Mouse (Mus musculus) heart, postnatal 25 days (tissue): ENCODE results near the gene Pbx3. TPM values are rescaled to one million over a fixed set of nuclear protein-coding genes. Genes with fewer than 3 reads are reported as not detected.

Source experiments
- DNase-seq: peaks from one replicate; pipeline ENCODE4 v3.0.0; 2022; ENCODE audit warnings: low spot score
- intact Hi-C: fragments of 180-260 bp; cut with DNase I; formaldehyde crosslinking; loops from one replicate; pipeline ENCODE4 v1.15.1; 2025
- total RNA-seq, 2 experiments: library from RNA; stranded (reverse); gene quantifications; 2 replicates each; pipeline ENCODE4 v1.2.3; 2021

Pbx3 gene
- total RNA-seq, 2 experiments from 2014 or later = 8.1 to 8.2 TPM

DNA sequence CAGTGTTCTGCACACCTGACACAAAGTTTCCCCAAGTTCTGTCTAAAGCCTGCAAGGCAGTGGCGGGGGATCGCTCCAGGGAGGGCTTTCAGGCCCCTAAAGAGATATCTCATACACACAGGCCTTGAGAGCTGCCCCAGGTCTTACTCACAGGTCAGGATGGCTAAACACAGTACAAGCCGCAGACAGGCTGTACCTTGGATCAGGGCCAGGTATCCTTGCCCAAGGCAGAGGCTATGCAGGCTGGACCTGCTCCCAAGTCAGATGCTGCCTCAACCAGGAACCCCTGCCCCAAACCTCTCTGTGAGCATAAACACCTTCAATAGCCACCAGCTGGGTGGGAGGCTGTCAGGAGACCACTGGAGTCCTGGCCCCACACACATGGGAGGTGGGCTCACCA is 215.2 kb downstream of the Pbx3 start:
- DNase-seq = no peak
- intact Hi-C loops = no loop called here

DNA sequence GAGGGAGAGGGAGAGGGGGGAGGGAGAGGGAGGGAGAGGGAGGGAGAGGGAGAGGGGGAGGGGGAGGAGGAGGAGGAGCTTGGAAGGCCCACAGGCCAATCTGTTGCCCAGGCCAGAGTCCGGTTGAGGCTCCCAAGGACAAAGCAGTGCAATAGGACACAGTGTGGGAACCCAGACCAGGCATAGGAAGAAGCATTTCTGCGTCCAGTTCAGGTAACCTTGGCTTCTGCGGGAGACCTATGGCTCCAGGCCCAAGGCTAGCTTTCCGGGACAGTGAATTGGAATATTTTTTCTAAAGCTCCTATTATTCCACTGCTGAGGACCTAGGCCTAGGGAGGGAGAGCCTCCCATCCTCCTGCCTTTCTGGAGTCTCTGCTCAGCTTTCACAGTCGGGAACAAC is 218.1 kb downstream of the Pbx3 start:
- DNase-seq = no peak
- intact Hi-C loops = no loop called here

DNA sequence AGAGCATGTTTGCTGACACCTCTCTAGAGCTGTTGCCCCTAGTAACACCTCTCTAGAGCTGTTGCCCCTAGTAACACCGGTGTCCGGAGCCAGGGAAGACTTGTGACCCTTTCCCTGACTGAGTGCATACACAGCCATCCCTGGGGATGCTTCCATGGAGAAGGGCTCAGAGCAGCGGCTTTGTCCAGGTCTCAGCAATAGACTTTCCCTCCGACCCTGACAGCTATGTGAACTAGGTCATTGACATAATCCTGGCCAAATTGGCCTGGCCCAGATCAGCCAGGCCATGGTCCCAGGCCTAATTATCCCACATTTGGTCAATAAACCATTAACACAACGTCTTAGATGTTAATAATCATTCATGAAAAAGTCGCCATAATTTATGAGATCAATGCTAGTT is 219.6 kb downstream of the Pbx3 start:
- no peak for DNase-seq
- intact Hi-C loops = no loop called here

DNA sequence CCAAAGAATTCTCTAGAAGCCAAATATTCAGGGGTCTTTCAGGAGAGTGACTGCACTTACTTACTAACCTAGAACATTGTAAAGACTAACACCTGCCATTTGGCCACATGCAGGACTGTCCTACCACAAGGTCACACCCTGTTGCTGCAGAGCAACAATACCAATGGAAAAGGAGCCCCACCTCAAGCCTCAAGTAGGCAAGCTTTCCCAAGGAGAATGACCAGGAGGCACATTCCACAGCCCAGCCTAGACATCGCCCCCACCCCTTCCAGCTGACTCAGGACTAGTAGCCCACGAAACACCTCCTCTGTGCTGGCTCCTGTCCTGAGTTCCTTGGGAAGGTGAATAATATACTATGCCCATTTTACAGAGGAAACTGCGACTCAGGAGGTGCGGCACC is 222.4 kb downstream of the Pbx3 start:
- intact Hi-C loops = no loop called here
- no peak for DNase-seq

DNA sequence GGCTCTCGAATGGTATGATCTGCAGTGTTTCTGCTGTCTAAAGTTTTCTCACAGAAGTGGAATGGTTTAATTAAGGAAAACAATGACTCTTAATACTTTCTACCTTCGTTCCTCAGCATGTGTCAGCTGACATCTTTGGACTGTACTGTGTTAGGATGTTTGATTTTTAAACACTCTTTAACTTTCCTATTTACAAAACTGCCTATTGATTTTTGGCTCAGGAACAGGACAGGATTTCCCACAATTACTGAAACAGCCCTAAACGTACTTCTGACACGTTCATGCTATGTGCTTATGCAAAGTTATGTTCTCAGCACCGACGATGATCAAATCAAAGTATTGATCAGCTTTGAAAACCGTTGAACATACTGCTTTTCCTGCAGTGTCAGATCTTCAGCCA is 224.7 kb downstream of the Pbx3 start:
- intact Hi-C loops = no loop called here
- no peak for DNase-seq

DNA sequence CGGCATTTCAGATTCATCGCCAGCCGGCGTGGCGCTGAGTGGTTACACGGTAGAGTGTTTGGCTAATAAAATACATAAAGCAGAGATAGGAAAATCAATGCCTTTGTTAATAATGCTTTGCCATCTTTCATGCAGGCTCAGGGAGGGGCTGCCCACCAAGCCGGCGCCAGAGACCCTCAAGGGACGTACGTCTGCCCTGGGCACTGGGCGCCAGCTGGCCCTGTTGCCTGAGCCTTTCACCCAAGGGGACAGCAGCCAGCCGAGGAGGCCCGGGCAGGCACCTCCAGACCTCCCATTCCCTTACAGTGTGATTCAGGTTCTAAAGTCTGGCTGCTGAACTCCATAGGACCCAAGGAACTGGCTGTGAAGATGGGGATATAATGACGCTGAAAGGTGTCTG is 225.5 kb downstream of the Pbx3 start:
- intact Hi-C loops = no loop called here
- DNase-seq = no peak

DNA sequence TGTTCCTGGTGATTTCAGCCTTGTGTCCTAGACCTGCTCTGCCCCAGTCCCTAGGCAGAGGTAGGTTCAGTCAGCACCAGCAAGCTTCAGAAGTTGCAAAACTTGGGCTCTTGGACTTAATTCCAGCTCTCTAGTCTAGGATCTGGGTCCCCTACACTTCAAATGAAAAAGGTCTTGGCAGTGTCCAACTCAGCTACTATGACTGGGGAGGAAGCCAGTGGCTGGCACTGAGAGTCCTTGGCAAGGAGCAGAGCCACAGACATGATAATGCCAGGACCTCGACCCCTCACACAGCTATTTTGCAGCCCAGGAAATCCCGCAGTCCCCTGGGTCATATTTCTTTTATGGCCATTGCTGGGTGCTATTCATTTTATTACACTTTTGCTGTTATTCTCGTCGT is 225.9 kb downstream of the Pbx3 start:
- no peak for DNase-seq

DNA sequence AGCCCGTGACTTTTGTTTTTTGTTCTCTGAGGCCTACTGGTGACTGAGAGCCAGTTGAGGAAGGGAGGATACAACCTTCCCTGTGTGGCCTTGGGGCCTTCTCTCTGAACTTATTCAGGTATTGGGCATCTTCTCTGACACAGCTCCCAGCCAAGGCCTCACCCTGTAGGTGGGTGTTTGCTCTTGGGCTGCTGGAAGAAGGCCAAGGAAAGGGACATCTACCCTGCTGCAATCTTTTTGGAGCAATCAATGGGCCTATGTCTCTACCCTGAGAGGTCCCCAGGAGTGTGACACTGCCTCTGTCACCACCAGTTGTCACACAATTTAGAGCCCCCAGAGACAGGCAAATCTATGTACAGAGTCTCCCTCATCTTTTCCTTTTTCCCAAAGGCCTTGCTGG is 226.5 kb downstream of the Pbx3 start:
- DNase-seq = no peak
- intact Hi-C loops = no loop called here

More for the DNA sequence above, 225.9 kb downstream of the Pbx3 start:
- intact Hi-C loops = no loop called here

DNA sequence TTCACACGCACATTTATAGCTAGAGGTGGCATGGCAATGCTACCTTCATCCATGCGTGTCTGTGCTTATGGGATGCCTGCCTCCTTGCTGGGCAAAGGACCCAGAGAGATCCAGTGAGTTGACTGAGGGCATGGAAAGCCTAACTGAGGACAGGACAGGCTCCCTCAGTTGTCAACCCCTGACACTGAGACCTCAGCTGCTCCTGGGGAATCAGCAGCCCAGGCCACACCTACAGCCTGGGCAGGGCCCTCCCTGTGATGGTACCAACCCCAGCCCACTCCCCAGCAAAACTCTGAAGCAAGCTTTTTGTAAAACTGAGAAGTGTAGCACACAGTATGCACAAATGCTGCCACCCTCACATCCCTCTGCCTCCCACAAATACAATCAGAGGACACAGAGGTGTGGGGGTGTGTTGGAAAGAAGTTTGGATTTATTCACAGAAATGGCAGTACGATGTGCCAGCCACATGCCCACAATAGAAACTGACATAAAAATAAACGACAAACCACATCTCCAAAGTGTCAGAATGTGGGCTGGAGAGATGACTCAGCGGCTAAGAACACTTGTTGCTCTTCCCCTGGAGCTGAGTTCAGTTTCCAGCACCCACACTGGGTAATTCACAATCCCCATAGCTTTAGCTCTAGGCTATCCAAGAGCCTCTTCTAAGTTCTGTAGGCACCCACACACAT is 233.3 kb downstream of the Pbx3 start:
- no peak for DNase-seq
- intact Hi-C loops = no loop called here

DNA sequence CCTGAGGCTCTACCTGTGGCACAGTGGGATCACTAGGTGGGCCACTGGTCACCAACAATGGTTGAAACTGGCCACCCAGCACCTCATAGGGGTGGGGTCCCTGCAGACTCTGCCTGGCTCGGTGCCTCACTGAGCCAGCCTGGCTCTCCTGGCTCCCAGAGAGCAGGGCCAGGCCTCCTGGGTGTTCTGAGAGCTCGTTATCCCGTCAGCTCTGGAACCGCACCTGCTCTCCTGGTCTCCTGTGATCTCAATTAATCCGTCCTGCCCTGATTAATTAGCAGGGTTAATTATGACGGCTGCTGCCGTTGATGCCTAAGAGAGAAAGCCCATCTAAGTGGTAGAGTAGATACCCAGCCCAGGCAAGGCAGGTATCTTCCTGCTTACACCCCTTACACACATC is 237.6 kb downstream of the Pbx3 start:
- DNase-seq = no peak
- intact Hi-C loops = no loop called here

DNA sequence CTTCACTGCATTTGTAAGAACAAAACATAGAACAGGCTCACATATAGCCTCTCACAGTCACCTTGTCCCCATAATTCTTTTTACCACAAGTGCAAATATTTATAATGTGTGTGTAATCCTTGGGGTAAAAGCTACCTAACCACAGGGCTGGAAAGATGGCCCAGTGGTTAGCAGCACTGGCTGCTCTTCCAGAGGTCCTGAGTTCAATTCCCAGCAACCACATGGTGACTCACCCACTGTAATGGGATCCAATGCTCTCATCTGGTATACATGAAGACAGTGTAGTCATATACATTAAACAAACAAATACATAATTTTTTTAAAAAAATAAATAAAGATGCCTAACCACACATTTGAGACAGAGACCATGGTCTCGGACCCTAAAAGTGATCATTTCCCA is 240.2 kb downstream of the Pbx3 start:
- DNase-seq = no peak
- intact Hi-C loops = no loop called here

DNA sequence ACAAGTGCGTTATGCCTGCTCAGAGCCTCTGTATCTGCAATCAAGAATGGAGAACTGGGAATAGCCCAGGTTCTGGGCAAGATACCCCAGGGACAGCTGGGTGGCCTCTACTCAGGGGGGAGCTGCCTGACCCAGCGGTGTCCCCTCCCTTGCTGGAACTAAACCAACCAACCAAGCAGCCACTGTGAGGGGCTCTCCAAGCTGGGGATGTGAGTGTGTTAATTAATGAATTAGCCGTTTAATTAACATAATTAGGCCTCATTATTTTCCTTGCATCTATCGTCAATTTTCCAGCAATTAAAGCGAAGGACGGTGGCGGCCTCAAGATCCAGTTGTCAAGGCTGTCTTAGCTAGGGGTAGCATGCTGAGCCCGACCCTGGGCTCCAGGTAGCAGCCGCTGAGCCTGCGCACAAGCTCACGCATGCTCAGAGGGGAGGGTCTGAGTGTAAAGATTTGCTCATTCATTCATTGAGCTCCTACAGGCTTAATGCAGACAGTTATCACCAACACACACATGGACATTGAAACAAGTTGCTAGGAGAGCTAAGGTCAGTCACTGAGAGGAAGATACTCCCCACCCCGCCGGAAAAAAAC is 243.2 kb downstream of the Pbx3 start:
- intact Hi-C loops = no loop called here
- DNase-seq = no peak

DNA sequence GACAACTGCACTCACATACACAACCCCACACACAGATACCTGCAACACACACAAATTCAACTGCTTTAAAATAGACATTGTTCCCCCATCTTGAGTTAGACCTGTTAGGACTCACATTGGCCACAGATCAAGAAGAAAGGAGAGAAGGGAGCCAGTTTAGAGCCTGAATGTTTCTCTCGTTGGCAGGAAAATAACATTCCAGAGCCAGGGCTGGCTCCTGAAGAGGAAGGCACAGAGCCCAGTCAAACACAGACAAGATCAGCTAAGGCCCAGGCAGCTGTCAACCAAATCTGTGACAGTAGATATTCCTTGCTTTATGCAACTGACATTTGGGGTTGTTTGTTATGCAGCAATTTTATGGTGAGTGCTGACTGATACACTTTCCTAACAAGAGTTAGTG is 245.1 kb downstream of the Pbx3 start:
- DNase-seq = no peak
- intact Hi-C loops = no loop called here

DNA sequence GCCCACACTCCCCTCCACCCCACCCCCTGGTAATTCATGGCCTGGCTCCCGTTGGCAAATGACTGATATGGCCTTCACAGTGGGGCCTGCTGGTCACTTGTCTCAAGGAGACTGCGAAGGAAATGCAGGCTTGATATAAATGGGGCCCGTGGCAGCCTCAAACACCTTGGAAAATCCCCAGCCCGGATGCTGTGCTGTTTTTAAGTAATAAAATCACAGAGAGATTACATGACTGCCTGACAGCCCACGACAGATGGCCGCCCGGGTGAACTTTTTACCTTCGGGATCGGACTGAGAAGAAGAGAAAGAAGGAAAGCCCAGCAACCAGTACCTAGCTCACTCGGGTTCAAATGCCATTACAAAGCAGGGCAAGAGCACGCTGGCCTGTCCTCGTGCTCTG is 249.0 kb downstream of the Pbx3 start:
- intact Hi-C loops = no loop called here
- no peak for DNase-seq

Other genes starting within 250 kb of the Pbx3 start
- 10 to 100 TPM; 63.4 to 68.0 TPM for gene Mapkap1, start 33.6 kb upstream of the Pbx3 start, total RNA-seq